Mouse (Mus musculus) neural tube, embryonic 13.5 days (tissue): ENCODE measurements around the gene Pdcd7. TPM values are rescaled to one million over a fixed set of nuclear protein-coding genes. Genes with fewer than 3 reads are reported as not detected.

Experiments
- ATAC-seq: fragments of 200-750 bp; cut with Nextera tagmentation; 2 replicates; pipeline ENCODE4 v1.8.0; 2017; ENCODE audit warnings: low read depth, mild to moderate bottlenecking, moderate TSS enrichment, moderate library complexity
- H3K27ac ChIP-seq: fragments of 300-500 bp; sonication (generic); replicated peaks from 2 replicates; pipeline ENCODE4 v1.5.1; 2015; ENCODE audit warnings: moderate library complexity, mild to moderate bottlenecking, inconsistent platforms
- H3K27me3 ChIP-seq: fragments of 300-500 bp; sonication (generic); 2 replicates; pipeline ENCODE4 v1.6.1; 2015; ENCODE audit warnings: mild to moderate bottlenecking, inconsistent platforms
- H3K36me3 ChIP-seq: fragments of 300-500 bp; sonication (generic); 2 replicates; pipeline ENCODE4 v1.6.1; 2015; ENCODE audit warnings: mild to moderate bottlenecking, inconsistent platforms
- H3K4me1 ChIP-seq: fragments of 300-500 bp; sonication (generic); replicated peaks from 2 replicates; pipeline ENCODE4 v1.6.1; 2015; ENCODE audit warnings: inconsistent platforms
- H3K4me2 ChIP-seq: fragments of 300-500 bp; sonication (generic); 2 replicates; pipeline ENCODE4 v1.6.1; 2015; ENCODE audit warnings: inconsistent platforms, mild to moderate bottlenecking, moderate library complexity
- H3K4me3 ChIP-seq: fragments of 300-500 bp; sonication (generic); 2 replicates; pipeline ENCODE4 v1.5.1; 2015; ENCODE audit warnings: mild to moderate bottlenecking, inconsistent platforms
- H3K9ac ChIP-seq: fragments of 300-500 bp; sonication (generic); 2 replicates; pipeline ENCODE4 v1.6.1; 2015; ENCODE audit warnings: moderate library complexity, mild to moderate bottlenecking, inconsistent platforms
- H3K9me3 ChIP-seq: fragments of 300-500 bp; sonication (generic); 2 replicates; pipeline ENCODE4 v1.6.1; 2016; ENCODE audit warnings: inconsistent platforms
- WGBS: fragments of 180-500 bp; shearing (Covaris S2); methylation state at CpG from one replicate; pipeline ENCODE4 v1.1.7; 2015; 5-methylcytosine and 5-hydroxymethylcytosine counted together
- polyA plus RNA-seq: library from polyadenylated mRNA; unstranded; fragments of >200 nt; fragmentation: Nextera tagmentation; extraction: Ambion mirVana; gene quantifications from 2 replicates; pipeline ENCODE4 v1.2.1, GENCODE M21; 2015

Gene Pdcd7
- polyA plus RNA-seq: 10.0 and 10.9 TPM in 2 replicates

DNA sequence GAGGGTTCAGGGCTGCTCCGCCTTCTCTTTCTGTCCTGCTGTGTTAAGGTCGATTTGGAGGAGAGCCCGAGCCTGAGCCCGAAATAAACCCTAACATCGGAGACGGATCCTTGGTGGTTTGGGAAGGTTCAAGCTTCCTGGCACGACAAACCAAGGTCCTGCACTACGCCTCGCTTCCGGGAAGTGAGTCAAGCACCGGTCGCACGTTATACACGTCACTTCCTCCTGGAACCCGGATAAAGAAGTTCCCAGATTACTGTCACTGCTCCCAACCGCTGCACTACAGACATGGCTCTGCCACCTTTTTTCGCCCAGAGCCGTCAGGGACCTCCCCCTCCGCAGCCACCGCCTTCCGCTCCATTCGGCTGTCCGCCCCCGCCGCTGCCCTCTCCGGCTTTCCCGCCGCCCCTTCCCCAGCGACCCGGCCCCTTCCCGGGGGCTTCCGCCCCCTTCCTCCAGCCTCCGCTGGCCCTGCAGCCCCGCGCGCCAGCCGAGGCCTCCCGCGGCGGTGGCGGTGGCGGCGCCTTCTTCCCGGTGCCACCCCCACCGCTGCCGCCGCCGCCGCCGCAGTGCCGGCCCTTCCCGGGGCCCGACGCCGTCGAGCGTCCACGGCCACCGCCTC is at the start of gene Pdcd7:
Gene Pdcd7, plus strand, starts transcription at position 251 of the 622 bp plus-strand sequence.
- H3K9me3 ChIP-seq: no peaks in the 10 kb centered on the region
- H3K4me2 ChIP-seq: peak within 1 kb of the TSS; percentile 97
- H3K9ac ChIP-seq: peak within 1 kb of the TSS; percentile 96
- WGBS: 1% methylated on average over 54 of the region's 59 CpGs
- peak; percentile 98 for ATAC-seq
- H3K27me3 ChIP-seq: no peaks in the 10 kb centered on the region; the same call in 1 of the 2 replicates
- peaks cover 33% of the 10 kb centered on the region for H3K4me1 ChIP-seq
- peak within 1 kb of the TSS; percentile 96 for H3K27ac ChIP-seq
- H3K4me3 ChIP-seq: peak within 1 kb of the TSS; percentile 100
- H3K36me3 ChIP-seq: no peaks in the 10 kb centered on the region

DNA sequence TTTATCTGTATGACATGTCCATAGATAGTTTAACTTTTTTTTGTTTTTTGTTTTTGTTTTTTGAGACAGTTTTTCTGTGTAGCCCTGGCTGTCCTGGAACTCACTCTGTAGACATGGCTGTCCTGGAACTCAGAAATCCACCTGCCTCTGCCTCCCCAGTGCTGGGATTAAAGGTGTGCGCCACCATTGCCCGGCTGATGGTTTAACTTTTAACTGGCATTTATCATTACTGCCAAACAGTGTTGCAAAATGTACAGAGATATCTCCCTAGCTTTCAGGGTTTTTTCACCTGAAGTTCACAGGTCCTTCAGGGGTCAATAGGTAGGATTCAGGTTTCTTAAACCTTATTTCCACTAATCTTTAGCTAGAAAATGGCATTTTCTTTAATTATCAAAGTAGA is 48.8 kb upstream of the Pdcd7 start:
- Histone ChIP-seq H3K4me3 (no peak overlapping the region), H3K27ac (no peak overlapping the region), H3K9me3 (no peaks in the 10 kb centered on the region), H3K27me3 (no peaks in the 10 kb centered on the region), H3K36me3 (peaks cover 29% of the 10 kb centered on the region), H3K9ac (no peak overlapping the region), H3K4me1 (peaks cover 31% of the 10 kb centered on the region), H3K4me2 (no peak overlapping the region)
- 99% methylated on average over 2 of the region's 2 CpGs for WGBS
- ATAC-seq: no peak

DNA sequence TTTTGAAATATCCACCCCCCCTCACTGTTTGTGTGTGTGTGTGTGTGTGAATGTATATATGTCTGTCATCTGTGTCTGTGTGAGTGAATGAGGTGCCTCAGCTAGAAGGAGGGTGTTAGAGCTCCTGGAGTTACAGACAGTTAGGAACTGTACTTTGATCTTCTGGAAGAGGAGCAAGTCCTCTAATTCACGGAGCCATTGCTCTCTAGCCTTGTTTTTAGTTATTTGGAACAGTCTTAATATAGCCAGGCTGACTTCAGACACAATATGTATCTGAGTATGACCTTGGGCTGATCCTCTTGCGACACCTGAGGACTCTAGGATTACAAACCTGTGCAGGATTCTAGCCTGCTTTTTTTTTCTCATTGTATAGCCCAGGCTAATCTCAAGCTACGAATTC is 47.1 kb upstream of the Pdcd7 start:
- H3K9ac ChIP-seq: no peak overlapping the region
- H3K36me3 ChIP-seq: peaks cover 46% of the 10 kb centered on the region
- H3K27ac ChIP-seq: no peak overlapping the region
- H3K4me3 ChIP-seq: no peak overlapping the region
- no peak overlapping the region for H3K4me2 ChIP-seq
- no peaks in the 10 kb centered on the region for H3K9me3 ChIP-seq
- 89% methylated on average over 3 of the region's 3 CpGs for WGBS
- no peak for ATAC-seq
- peaks cover 21% of the 10 kb centered on the region for H3K4me1 ChIP-seq
- H3K27me3 ChIP-seq: no peaks in the 10 kb centered on the region

DNA sequence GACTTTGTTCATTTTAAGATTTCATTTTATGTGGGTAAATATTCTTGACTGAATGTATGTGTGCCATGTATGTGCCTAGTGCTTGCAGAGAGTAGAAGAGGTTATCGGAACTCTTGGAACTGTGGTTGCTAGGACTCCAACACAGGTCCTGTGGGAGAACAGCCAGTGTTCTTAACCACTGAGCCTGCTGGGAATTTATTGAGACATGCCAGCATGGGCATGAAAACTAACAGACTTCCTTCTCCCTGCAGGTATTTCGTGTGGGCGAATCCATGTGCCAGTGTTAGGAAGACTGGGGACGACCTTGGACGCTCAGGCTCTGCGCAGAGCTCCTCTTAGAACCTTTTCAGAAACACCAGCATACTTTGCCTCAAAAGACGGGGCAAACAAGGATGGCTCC is 46.3 kb upstream of the Pdcd7 start:
- Histone ChIP-seq H3K9ac (no peak overlapping the region), H3K9me3 (no peaks in the 10 kb centered on the region), H3K4me3 (no peak overlapping the region), H3K4me2 (no peak overlapping the region), H3K36me3 (peaks cover 53% of the 10 kb centered on the region), H3K27me3 (no peaks in the 10 kb centered on the region), H3K4me1 (peaks cover 21% of the 10 kb centered on the region), H3K27ac (no peak overlapping the region)
- 96% methylated on average over 7 of the region's 7 CpGs for WGBS
- ATAC-seq: no peak

DNA sequence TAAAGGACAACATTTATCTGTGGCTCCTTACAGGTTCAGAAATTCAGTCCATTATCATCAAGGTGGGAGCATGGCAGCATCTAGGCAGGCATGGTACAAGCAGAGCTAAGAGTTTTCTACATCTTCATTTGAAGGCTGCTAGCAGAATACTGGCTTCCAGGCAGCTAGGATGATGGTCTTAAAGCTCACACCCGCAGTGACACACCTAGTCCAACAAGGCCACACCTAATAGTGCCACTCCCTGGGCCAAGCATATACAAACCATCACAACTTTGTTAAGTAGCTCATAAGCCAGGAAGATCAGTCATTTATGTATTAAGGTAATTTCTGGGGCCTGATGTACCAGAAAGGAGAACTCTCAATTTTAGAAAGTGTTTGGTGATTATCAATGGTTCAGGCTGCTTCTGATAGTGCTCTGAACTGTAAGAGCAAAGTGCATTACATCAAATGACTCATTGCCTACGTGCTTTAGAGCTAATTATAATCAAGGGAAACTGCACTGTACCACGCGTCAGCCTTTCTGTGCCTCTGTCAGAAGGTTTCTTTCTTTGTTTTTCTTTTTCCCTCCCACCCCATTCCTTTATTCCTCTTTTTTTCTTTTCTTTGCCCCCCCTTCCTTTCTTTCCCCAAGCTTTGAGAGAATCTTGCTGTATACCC is 43.4 kb upstream of the Pdcd7 start:
- no peaks in the 10 kb centered on the region for H3K9me3 ChIP-seq
- H3K4me1 ChIP-seq: no peaks in the 10 kb centered on the region
- H3K9ac ChIP-seq: no peak overlapping the region
- H3K27me3 ChIP-seq: no peaks in the 10 kb centered on the region
- H3K4me3 ChIP-seq: no peak overlapping the region
- H3K27ac ChIP-seq: no peak overlapping the region
- whole genome bisulfite sequencing: over 99% methylated on average over 4 of the region's 4 CpGs
- no peak for ATAC-seq
- peaks cover 73% of the 10 kb centered on the region for H3K36me3 ChIP-seq
- H3K4me2 ChIP-seq: no peak overlapping the region

DNA sequence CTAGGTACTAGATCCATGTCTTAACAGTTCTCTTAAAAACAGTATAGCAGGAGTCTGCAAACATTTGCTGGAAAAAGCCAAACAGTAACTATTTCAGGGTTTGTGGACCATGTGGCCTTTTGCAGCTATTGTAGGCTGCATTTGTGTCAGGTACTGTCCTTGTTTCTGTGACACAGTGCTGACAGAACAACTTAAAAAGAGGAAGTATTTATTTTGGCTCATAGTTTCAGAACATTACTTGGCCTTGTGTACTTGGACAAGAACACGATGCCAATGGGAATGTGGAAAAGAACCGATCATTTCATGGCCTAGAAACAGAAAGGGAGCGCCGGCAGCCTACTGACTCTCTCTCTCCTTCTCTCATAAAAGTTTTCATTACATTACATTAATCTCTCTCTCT is 42.3 kb upstream of the Pdcd7 start:
- H3K4me1 ChIP-seq: no peaks in the 10 kb centered on the region
- no peak overlapping the region for H3K4me3 ChIP-seq
- no peak for ATAC-seq
- no peak overlapping the region for H3K9ac ChIP-seq
- H3K36me3 ChIP-seq: peaks cover 80% of the 10 kb centered on the region
- no peaks in the 10 kb centered on the region for H3K27me3 ChIP-seq
- no peak overlapping the region for H3K27ac ChIP-seq
- 95% methylated on average over 4 of the region's 4 CpGs for WGBS
- no peaks in the 10 kb centered on the region for H3K9me3 ChIP-seq
- H3K4me2 ChIP-seq: no peak overlapping the region

DNA sequence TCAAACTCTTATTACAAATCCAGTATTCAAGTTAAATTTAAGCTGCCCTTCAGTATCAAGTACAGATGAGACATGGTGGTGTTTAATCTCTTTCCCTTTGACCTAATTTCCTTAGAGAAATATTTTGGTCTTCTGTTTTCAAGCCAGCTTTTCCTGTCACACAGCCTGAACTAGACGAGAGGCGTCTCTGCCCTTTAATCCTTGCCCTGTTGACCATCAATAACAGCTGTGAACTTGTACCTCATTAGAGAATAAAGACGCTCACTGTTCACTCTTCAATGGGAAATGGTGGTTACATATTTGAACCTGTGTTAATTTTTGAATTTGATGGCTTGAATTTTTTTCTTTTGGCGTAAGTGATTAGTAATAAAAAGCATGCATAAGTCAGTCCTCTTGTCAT is 41.6 kb upstream of the Pdcd7 start:
- H3K36me3 ChIP-seq: peaks cover 85% of the 10 kb centered on the region
- 83% methylated on average over 4 of the region's 4 CpGs for WGBS
- no peak overlapping the region for H3K4me2 ChIP-seq
- no peak for ATAC-seq
- H3K9ac ChIP-seq: no peak overlapping the region
- no peak overlapping the region for H3K27ac ChIP-seq
- no peaks in the 10 kb centered on the region for H3K27me3 ChIP-seq
- H3K9me3 ChIP-seq: no peaks in the 10 kb centered on the region
- no peaks in the 10 kb centered on the region for H3K4me1 ChIP-seq
- H3K4me3 ChIP-seq: no peak overlapping the region

DNA sequence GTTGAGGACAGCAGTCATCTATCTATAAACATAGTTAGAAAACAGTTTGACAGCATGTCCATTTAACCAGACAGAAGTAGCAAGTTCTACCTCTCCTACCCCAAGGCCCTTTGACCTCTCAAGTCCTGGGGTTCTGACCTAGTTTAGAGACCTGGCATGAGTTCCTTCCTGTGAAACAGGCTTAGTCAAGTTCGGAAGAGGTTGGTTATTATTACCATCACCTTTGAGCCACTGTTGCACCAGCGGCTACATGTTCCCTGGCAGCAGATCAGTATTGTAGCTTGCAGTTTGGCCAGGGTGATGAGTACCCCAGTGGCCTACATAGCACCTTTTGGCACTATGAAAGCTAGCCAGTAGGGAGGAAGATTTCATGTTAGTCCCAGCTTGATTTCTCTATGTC is 39.2 kb upstream of the Pdcd7 start:
- H3K36me3 ChIP-seq: peaks cover 80% of the 10 kb centered on the region
- no peaks in the 10 kb centered on the region for H3K4me1 ChIP-seq
- 95% methylated on average over 2 of the region's 2 CpGs for WGBS

DNA sequence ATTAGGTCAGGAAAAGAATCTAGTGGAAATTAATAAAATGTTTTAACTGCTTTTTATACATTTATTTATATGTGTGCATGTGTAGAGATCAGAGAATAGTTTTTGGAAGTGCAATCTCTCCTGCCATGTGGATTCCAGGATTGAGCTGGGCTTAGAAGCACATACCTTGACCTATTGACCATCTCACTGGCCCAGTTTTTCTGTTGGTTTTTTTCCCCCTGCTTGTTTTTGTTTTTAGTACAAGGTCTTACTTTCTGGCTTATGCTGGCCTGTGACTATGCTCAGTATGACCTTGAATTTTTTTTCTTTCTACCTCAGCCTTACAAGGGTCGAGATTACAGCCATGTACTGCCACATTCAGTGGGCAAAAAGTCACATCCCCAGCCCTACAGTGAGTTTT is 37.9 kb upstream of the Pdcd7 start:
- no peak overlapping the region for H3K27ac ChIP-seq
- no peak for ATAC-seq
- no peak overlapping the region for H3K4me3 ChIP-seq
- no peaks in the 10 kb centered on the region for H3K27me3 ChIP-seq
- H3K4me1 ChIP-seq: no peaks in the 10 kb centered on the region
- H3K9me3 ChIP-seq: no peaks in the 10 kb centered on the region
- H3K4me2 ChIP-seq: no peak overlapping the region
- 100% methylated on average over 1 of the region's 1 CpGs for WGBS
- H3K9ac ChIP-seq: no peak overlapping the region
- peaks cover 80% of the 10 kb centered on the region for H3K36me3 ChIP-seq

More for the DNA sequence above, 39.2 kb upstream of the Pdcd7 start:
- ATAC-seq: no peak
- Histone ChIP-seq H3K9me3 (no peaks in the 10 kb centered on the region), H3K4me3 (no peak overlapping the region), H3K9ac (no peak overlapping the region), H3K27ac (no peak overlapping the region), H3K4me2 (no peak overlapping the region), H3K27me3 (no peaks in the 10 kb centered on the region)

DNA sequence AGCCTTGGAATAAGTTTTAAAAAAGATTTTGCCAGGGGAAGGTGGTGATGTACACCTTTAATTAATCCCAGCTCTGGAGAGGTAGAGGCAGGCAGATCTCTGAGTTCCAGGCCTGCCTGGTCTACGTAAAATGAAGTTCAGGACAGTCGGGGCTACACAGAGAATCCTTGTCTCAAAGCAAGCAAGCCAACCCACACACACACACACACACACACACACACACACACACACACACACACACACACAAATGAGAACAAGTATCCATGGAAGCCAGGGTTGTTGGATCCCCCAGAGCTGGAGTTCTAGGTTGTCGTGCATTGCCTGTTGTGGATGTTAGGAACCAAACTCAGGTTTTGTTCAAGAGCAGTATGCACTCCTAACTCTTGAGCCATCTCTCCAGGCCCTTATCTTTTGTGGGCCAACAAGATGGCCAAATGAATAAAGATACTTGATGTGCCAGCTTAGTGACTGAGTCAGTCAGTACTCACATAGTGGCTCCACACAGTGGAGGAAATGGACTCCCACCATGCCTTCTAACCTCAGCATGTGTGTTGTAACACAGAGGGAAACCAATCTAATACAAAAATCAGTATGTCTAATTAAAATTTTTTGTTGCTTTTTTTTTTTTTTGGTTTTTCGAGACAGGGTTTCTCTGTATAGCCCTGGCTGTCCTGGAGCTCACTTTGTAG is 33.1 kb upstream of the Pdcd7 start:
- no peak overlapping the region for H3K4me3 ChIP-seq
- peaks cover 69% of the 10 kb centered on the region for H3K36me3 ChIP-seq
- H3K27ac ChIP-seq: no peak overlapping the region
- H3K9ac ChIP-seq: no peak overlapping the region
- WGBS: 95% methylated on average over 4 of the region's 4 CpGs
- ATAC-seq: no peak
- no peak overlapping the region for H3K4me2 ChIP-seq
- no peaks in the 10 kb centered on the region for H3K27me3 ChIP-seq
- no peaks in the 10 kb centered on the region for H3K9me3 ChIP-seq
- H3K4me1 ChIP-seq: no peaks in the 10 kb centered on the region

DNA sequence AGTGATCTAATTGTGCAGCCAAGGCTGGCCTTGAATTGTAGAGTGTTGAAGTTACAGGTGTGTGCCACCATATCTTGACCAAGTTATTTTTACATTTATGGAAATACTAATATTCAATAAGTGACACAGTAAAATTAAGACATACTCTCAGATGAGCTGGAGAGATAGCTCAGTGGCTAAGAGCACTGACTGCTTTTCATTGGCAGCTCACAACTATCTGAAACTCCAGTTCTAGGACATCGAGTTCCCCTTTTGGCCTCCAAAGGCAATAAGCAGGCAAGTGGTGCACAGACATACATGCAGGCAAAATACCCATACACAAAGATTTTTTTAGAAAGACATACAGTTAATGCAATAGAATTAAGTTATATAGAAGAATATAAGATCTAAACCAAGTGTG is 32.1 kb upstream of the Pdcd7 start:
- no peak for ATAC-seq
- Histone ChIP-seq H3K27ac (no peak overlapping the region), H3K36me3 (peaks cover 68% of the 10 kb centered on the region), H3K9me3 (no peaks in the 10 kb centered on the region), H3K9ac (no peak overlapping the region), H3K4me1 (no peaks in the 10 kb centered on the region), H3K4me2 (no peak overlapping the region), H3K27me3 (no peaks in the 10 kb centered on the region), H3K4me3 (no peak overlapping the region)
- WGBS: 98% methylated on average over 1 of the region's 1 CpGs

DNA sequence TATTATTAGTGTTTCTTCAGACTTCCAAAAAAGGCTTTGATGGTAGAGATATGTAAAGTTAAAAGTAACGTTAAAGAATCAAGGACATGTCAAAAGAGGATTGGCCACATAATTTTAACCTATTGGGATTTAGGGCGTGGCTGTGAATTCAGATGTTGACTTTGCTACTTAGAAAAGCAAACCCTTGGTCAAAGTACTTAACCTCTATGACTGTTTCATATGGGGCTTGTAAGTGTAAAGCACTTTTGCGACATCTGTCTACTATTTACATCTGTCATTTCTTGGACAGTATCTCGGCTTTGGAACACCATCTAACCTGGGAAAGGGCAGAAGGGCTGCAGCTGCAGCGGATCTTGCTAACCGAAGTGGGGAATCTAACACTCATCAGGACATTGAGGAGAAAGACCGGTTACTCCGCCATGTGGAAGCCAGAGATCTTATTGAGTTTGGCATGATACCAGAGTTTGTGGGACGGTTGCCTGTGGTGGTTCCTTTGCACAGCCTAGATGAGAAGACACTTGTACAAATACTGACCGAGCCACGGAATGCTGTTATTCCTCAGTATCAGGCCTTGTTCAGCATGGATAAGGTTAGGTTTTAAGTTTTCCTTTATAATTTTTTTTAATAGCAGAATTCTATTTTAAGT is 23.5 kb upstream of the Pdcd7 start:
- WGBS: 87% methylated on average over 11 of the region's 11 CpGs
- Histone ChIP-seq H3K27me3 (no peaks in the 10 kb centered on the region), H3K36me3 (peaks cover 81% of the 10 kb centered on the region)

More for the DNA sequence above, 23.5 kb upstream of the Pdcd7 start:
- Histone ChIP-seq H3K9ac (no peak overlapping the region), H3K27ac (no peak overlapping the region), H3K4me1 (no peaks in the 10 kb centered on the region), H3K4me2 (no peak overlapping the region), H3K4me3 (no peak overlapping the region), H3K9me3 (no peaks in the 10 kb centered on the region)
- ATAC-seq: no peak
